ENCODE assay signal across 8 mouse cellular contexts in the genomic region with DNA sequence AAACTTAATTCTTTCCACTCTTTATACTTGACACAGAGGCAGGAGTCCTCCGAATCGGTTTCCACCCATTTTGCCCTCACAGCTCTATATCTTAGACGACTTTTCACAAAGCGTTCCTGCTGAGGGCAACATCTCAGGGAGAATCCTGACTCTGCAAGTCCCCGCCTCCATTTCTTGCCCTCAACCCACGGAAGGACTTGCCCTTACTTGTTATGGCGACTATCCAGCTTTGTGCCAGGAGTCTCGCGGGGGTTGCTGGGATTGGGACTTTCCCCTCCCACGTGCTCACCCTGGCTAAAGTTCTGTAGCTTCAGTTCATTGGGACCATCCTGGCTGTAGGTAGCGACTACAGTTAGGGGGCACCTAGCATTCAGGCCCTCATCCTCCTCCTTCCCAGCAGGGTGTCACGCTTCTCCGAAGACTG. TPM values are rescaled to one million over a fixed set of nuclear protein-coding genes. Genes with fewer than 3 reads are reported as not detected.
DNase-seq lines count a peak whose midpoint lies in the region; ATAC-seq and TF ChIP-seq lines count a peak whose summit lies in the region.

Wrap53 (minus strand) TSS at position 165 of the 424 bp plus-strand sequence.
Trp53 (plus strand) TSS at position 269 of the 424 bp plus-strand sequence.

- WGBS in forebrain, embryonic 16.5 days, result 0% methylated on average over 13 of the region's 13 CpGs
- WGBS in lung, embryonic 14.5 days, result under 1% methylated on average over 13 of the region's 13 CpGs
- under 1% methylated on average over 13 of the region's 13 CpGs for WGBS in olfactory bulb, adult 2 months
- under 1% methylated on average over 13 of the region's 13 CpGs for WGBS in thymus, adult 2 months

- intact Hi-C loops in heart, postnatal 36 days (cut with DNase I), result no loop called here

- DNase-seq in G1E (ENCODE audit: low spot score), result peak; percentile 81
- peak; percentile 87 to 94 for DNase-seq in cerebellum, adult 18-20 months
- peak; percentile 87 for DNase-seq in heart, postnatal 36 days
- DNase-seq in layer of hippocampus, adult 2 months (ENCODE audit: low spot score in 2 of 2), result peak; percentile 88 to 93
- DNase-seq in lung, embryonic 14.5 days, result peak; percentile 97
- peak; percentile 95 for DNase-seq in thymus, adult 2 months

- H3K27ac ChIP-seq in forebrain, embryonic 16.5 days (ENCODE audit: low read length), result peak within 1 kb of the TSS; percentile 94
- H3K27ac ChIP-seq in layer of hippocampus, adult 2 months, result peak within 1 kb of the TSS; percentile 98
- peak within 1 kb of the TSS; percentile 91 for H3K27ac ChIP-seq in lung, embryonic 14.5 days (ENCODE audit: low read depth)
- H3K27ac ChIP-seq in olfactory bulb, adult 2 months (ENCODE audit: insufficient read depth, low read depth, low read length), result peak within 1 kb of the TSS; percentile 82
- H3K27ac ChIP-seq in thymus, adult 2 months (ENCODE audit: control insufficient read depth, insufficient read depth, low read length), result peak within 1 kb of the TSS; percentile 98

- no peak for TF ChIP-seq POLR2A in olfactory bulb, adult 2 months (IDR thresholded peaks at IDR 0.05; ENCODE audit: insufficient read depth, low read depth, low read length)
- peak; percentile 37; the same call in 1 of the 2 replicates for TF ChIP-seq POLR2A in thymus, adult 2 months (IDR thresholded peaks at IDR 0.05; ENCODE audit: control insufficient read depth, extremely low read depth, insufficient read depth, low read length, poor library complexity)

- H3K4me2 ChIP-seq in forebrain, embryonic 16.5 days (ENCODE audit: low read length), result peak within 1 kb of the TSS; percentile 88
- H3K4me2 ChIP-seq in lung, embryonic 14.5 days, result peak within 1 kb of the TSS; percentile 92

- no peaks in the 10 kb centered on the region for H3K9me3 ChIP-seq in G1E (replicated peaks)
- no peaks in the 10 kb centered on the region for H3K9me3 ChIP-seq in forebrain, embryonic 16.5 days (ENCODE audit: control insufficient read depth, low read length)
- H3K9me3 ChIP-seq in lung, embryonic 14.5 days (ENCODE audit: low read depth, low read length), result no peaks in the 10 kb centered on the region

- peak; percentile 22; the same call in 1 of the 2 replicates for ATAC-seq in G1E (ENCODE audit: extremely low read depth, insufficient number of reproducible peaks, low FRiP score, poor library complexity, severe bottlenecking)
- ATAC-seq in forebrain, embryonic 16.5 days, result peak; percentile 65
- ATAC-seq in lung, embryonic 14.5 days (ENCODE audit: insufficient read depth), result peak; percentile 58

- no peaks in the 10 kb centered on the region for H3K27me3 ChIP-seq in G1E (ENCODE audit: insufficient read depth, low read length)
- no peaks in the 10 kb centered on the region for H3K27me3 ChIP-seq in forebrain, embryonic 16.5 days (replicated peaks; ENCODE audit: control insufficient read depth, insufficient read depth, low read length)
- H3K27me3 ChIP-seq in lung, embryonic 14.5 days (ENCODE audit: insufficient read depth, low read length), result no peaks in the 10 kb centered on the region
- H3K27me3 ChIP-seq in thymus, adult 2 months (ENCODE audit: control insufficient read depth, insufficient read depth, low read length), result no peaks in the 10 kb centered on the region

- peak within 1 kb of the TSS; percentile 81 for H3K9ac ChIP-seq in forebrain, embryonic 16.5 days (replicated peaks; ENCODE audit: low read depth, low read length)
- H3K9ac ChIP-seq in lung, embryonic 14.5 days, result peak within 1 kb of the TSS; percentile 85

- TF ChIP-seq CTCF in G1E (IDR thresholded peaks at IDR 0.05; ENCODE audit: low read depth, low read length), result no peak
- TF ChIP-seq CTCF in layer of hippocampus, adult 2 months (conservative IDR thresholded peaks at IDR 0.05), result no peak
- TF ChIP-seq CTCF in lung, embryonic 14.5 days (IDR thresholded peaks at IDR 0.05; ENCODE audit: low read depth), result no peak
- TF ChIP-seq CTCF in olfactory bulb, adult 2 months (IDR thresholded peaks at IDR 0.05; ENCODE audit: insufficient read depth, low read depth, low read length), result no peak
- TF ChIP-seq CTCF in thymus, adult 2 months (IDR thresholded peaks at IDR 0.05; ENCODE audit: borderline replicate concordance, control insufficient read depth, extremely low read depth, insufficient read depth, low read length, poor library complexity), result no peak

- peaks cover 71% of the 10 kb centered on the region for H3K4me1 ChIP-seq in G1E (ENCODE audit: insufficient read depth, low read depth, low read length)
- peaks cover 36% of the 10 kb centered on the region for H3K4me1 ChIP-seq in forebrain, embryonic 16.5 days (replicated peaks; ENCODE audit: control insufficient read depth, insufficient read depth, low read length)
- peaks cover 11% of the 10 kb centered on the region for H3K4me1 ChIP-seq in lung, embryonic 14.5 days (ENCODE audit: insufficient read depth)
- peaks cover 15% of the 10 kb centered on the region for H3K4me1 ChIP-seq in olfactory bulb, adult 2 months (ENCODE audit: control insufficient read depth, insufficient read depth, low read length)
- peaks cover 21% of the 10 kb centered on the region for H3K4me1 ChIP-seq in thymus, adult 2 months (replicated peaks; ENCODE audit: control insufficient read depth, insufficient read depth, low read length)

- H3K36me3 ChIP-seq in G1E (replicated peaks), result peaks cover 60% of the 10 kb centered on the region
- no peaks in the 10 kb centered on the region for H3K36me3 ChIP-seq in forebrain, embryonic 16.5 days (ENCODE audit: control insufficient read depth, insufficient read depth)
- H3K36me3 ChIP-seq in lung, embryonic 14.5 days (ENCODE audit: insufficient read depth), result peaks cover 31% of the 10 kb centered on the region
- no peaks in the 10 kb centered on the region for H3K36me3 ChIP-seq in thymus, adult 2 months (ENCODE audit: control insufficient read depth, insufficient read depth, low read length)

- H3K4me3 ChIP-seq in G1E (ENCODE audit: low read depth, low read length), result peak within 1 kb of the TSS; percentile 84
- H3K4me3 ChIP-seq in forebrain, embryonic 16.5 days (replicated peaks; ENCODE audit: low read length), result peak within 1 kb of the TSS; percentile 81
- H3K4me3 ChIP-seq in layer of hippocampus, adult 2 months, result peak within 1 kb of the TSS; percentile 94
- peak within 1 kb of the TSS; percentile 84 for H3K4me3 ChIP-seq in lung, embryonic 14.5 days (ENCODE audit: low read depth, low read length)
- peak within 1 kb of the TSS; percentile 69 for H3K4me3 ChIP-seq in olfactory bulb, adult 2 months (ENCODE audit: insufficient read depth, low read depth, low read length)
- H3K4me3 ChIP-seq in thymus, adult 2 months (ENCODE audit: control insufficient read depth, insufficient read depth, low read length), result peak within 1 kb of the TSS; percentile 95

RNA-seq across cellular contexts. Expression of gene Wrap53, which starts in this region (rescaled TPM):
- total RNA-seq in G1E (2014; fragmentation: Nextera tagmentation), result 20.5 and 26.1 TPM in 2 replicates
- total RNA-seq in G1E (2017), result 9.6 and 9.8 TPM in 2 replicates
- 15.7 and 22.0 TPM in 2 replicates for polyA plus RNA-seq in G1E (2012)
- polyA plus RNA-seq in forebrain, embryonic 16.5 days (2015; fragmentation: Nextera tagmentation; extraction: Ambion mirVana), result 27.3 and 28.6 TPM in 2 replicates
- total RNA-seq in heart, postnatal 36 days (2021), result 1 to 10 TPM; 5.1 to 6.3 TPM
- 10 to 100 TPM; 12.0 to 14.3 TPM for total RNA-seq in layer of hippocampus, adult 2 months (2021)
- polyA plus RNA-seq in lung, embryonic 14.5 days (2014; fragmentation: Nextera tagmentation; extraction: Ambion mirVana), result 27.1 and 33.6 TPM in 2 replicates
- not detected in 2 replicates for polyA plus RNA-seq in olfactory bulb, adult 2 months (2012; ENCODE audit: insufficient read depth, insufficient read length, low replicate concordance, missing spikeins)
- polyA plus RNA-seq in thymus, adult 2 months (2012; rRNA removed), result 41.2 and 48.5 TPM in 2 replicates

RNA-seq across cellular contexts. Expression of gene Trp53, which starts in this region (rescaled TPM):
- total RNA-seq in G1E (2014; fragmentation: Nextera tagmentation), result 228 and 271 TPM in 2 replicates
- 52.1 and 57.4 TPM in 2 replicates for total RNA-seq in G1E (2017)
- 141 and 175 TPM in 2 replicates for polyA plus RNA-seq in G1E (2012)
- 103 and 109 TPM in 2 replicates for polyA plus RNA-seq in forebrain, embryonic 16.5 days (2015; fragmentation: Nextera tagmentation; extraction: Ambion mirVana)
- total RNA-seq in heart, postnatal 36 days (2021), result 10 to 100 TPM; 13.9 to 17.0 TPM
- total RNA-seq in layer of hippocampus, adult 2 months (2021), result 10 to 100 TPM; 28.5 to 32.3 TPM
- polyA plus RNA-seq in lung, embryonic 14.5 days (2014; fragmentation: Nextera tagmentation; extraction: Ambion mirVana), result 178 and 202 TPM in 2 replicates
- polyA plus RNA-seq in olfactory bulb, adult 2 months (2012; ENCODE audit: insufficient read depth, insufficient read length, low replicate concordance, missing spikeins), result not detected in 2 replicates
- 266 and 303 TPM in 2 replicates for polyA plus RNA-seq in thymus, adult 2 months (2012; rRNA removed)

Comparison
In these comparisons a context has a peak if more than half of its experiments do, and no peak if none do; other contexts are left out.
1. Peak in every context shown above with its lines: DNase-seq, ATAC-seq, H3K4me3 ChIP-seq and H3K27ac ChIP-seq.